Mouse (Mus musculus): Measurements from ENCODE around the gene Srsf5. TPM values are rescaled to one million over a fixed set of nuclear protein-coding genes. Genes with fewer than 3 reads are reported as not detected.

The Srsf5 gene
- polyA plus RNA-seq, 1 experiment from 2014 or later: 430 TPM

GRCm38 (mm10) chr12:80951640-80952219 lies 6.4 kb downstream of the Srsf5 start:
- WGBS: 94% methylated on average over 3 of the region's 3 CpGs
- Histone ChIP-seq H3K4me2 (no peak overlapping the region), H3K4me1 (peaks cover 12% of the 10 kb centered on the region), H3K9ac (no peak overlapping the region), H3K9me3 (no peaks in the 10 kb centered on the region), H3K4me3 (no peak overlapping the region), H3K36me3 (replicated peaks) (peaks cover 52% of the 10 kb centered on the region), H3K27me3 (replicated peaks) (no peaks in the 10 kb centered on the region), H3K27ac (no peak overlapping the region)
- no peak for ATAC-seq (replicated peaks)

- Histone ChIP-seq H3K9me3 (no peaks in the 10 kb centered on the region), H3K27ac (no peak overlapping the region), H3K27me3 (replicated peaks) (no peaks in the 10 kb centered on the region), H3K4me2 (no peak overlapping the region), H3K9ac (no peak overlapping the region), H3K36me3 (replicated peaks) (peaks cover 46% of the 10 kb centered on the region), H3K4me3 (no peak overlapping the region), H3K4me1 (peaks cover 4% of the 10 kb centered on the region; the same call in 1 of the 2 replicates)
- ATAC-seq (replicated peaks): no peak
- 95% methylated on average over 1 of the region's 1 CpGs for WGBS
Measured at GRCm38 (mm10) chr12:80952526-80952925, 7.2 kb downstream of the Srsf5 start.

- H3K9ac ChIP-seq: no peak overlapping the region
- H3K27ac ChIP-seq: no peak overlapping the region
- peaks cover 29% of the 10 kb centered on the region for H3K36me3 ChIP-seq (replicated peaks)
- 88% methylated on average over 3 of the region's 3 CpGs for WGBS
- no peak overlapping the region for H3K4me3 ChIP-seq
- H3K9me3 ChIP-seq: no peaks in the 10 kb centered on the region
- H3K4me1 ChIP-seq: peaks cover 3% of the 10 kb centered on the region; the same call in 1 of the 2 replicates
- ATAC-seq (replicated peaks): no peak
- H3K4me2 ChIP-seq: no peak overlapping the region
- H3K27me3 ChIP-seq (replicated peaks): no peaks in the 10 kb centered on the region
Measured at GRCm38 (mm10) chr12:80956039-80956438, 10.7 kb downstream of the Srsf5 start.

- ATAC-seq (replicated peaks): no peak
- Histone ChIP-seq H3K4me2 (no peak overlapping the region), H3K36me3 (replicated peaks) (peaks cover 20% of the 10 kb centered on the region), H3K4me1 (no peaks in the 10 kb centered on the region), H3K27ac (no peak overlapping the region), H3K27me3 (replicated peaks) (no peaks in the 10 kb centered on the region), H3K4me3 (no peak overlapping the region), H3K9ac (no peak overlapping the region), H3K9me3 (no peaks in the 10 kb centered on the region)
- 85% methylated on average over 4 of the region's 4 CpGs for WGBS
Measured at GRCm38 (mm10) chr12:80957961-80958360, 12.7 kb downstream of the Srsf5 start.

- Histone ChIP-seq H3K9ac (no peak overlapping the region), H3K27me3 (replicated peaks) (no peaks in the 10 kb centered on the region), H3K4me3 (no peak overlapping the region), H3K27ac (no peak overlapping the region), H3K36me3 (replicated peaks) (no peaks in the 10 kb centered on the region; the same call in 1 of the 2 replicates), H3K9me3 (no peaks in the 10 kb centered on the region), H3K4me1 (no peaks in the 10 kb centered on the region), H3K4me2 (no peak overlapping the region)
- WGBS: 74% methylated on average over 4 of the region's 4 CpGs
- ATAC-seq (replicated peaks): no peak
Measured at GRCm38 (mm10) chr12:80962566-80962965, 17.3 kb downstream of the Srsf5 start.

GRCm38 (mm10) chr12:80966059-80966838 lies 20.9 kb downstream of the Srsf5 start:
- Histone ChIP-seq H3K4me3 (no peak overlapping the region), H3K36me3 (replicated peaks) (no peaks in the 10 kb centered on the region), H3K9ac (no peak overlapping the region), H3K27me3 (replicated peaks) (no peaks in the 10 kb centered on the region), H3K4me1 (no peaks in the 10 kb centered on the region), H3K4me2 (no peak overlapping the region), H3K27ac (no peak overlapping the region), H3K9me3 (no peaks in the 10 kb centered on the region)
- ATAC-seq (replicated peaks): no peak
- WGBS: 79% methylated on average over 11 of the region's 11 CpGs

GRCm38 (mm10) chr12:80967918-80968317 lies 22.6 kb downstream of the Srsf5 start:
- Histone ChIP-seq H3K4me2 (no peak overlapping the region), H3K9me3 (no peaks in the 10 kb centered on the region), H3K9ac (no peak overlapping the region), H3K4me1 (no peaks in the 10 kb centered on the region), H3K27ac (no peak overlapping the region), H3K27me3 (replicated peaks) (no peaks in the 10 kb centered on the region), H3K4me3 (no peak overlapping the region), H3K36me3 (replicated peaks) (no peaks in the 10 kb centered on the region)
- WGBS: 94% methylated on average over 9 of the region's 9 CpGs
- no peak for ATAC-seq (replicated peaks)

- Histone ChIP-seq H3K4me3 (no peak within 1 kb of the TSS), H3K27me3 (replicated peaks) (no peaks in the 10 kb centered on the region), H3K9ac (no peak within 1 kb of the TSS), H3K27ac (no peak within 1 kb of the TSS), H3K4me2 (no peak within 1 kb of the TSS), H3K4me1 (no peaks in the 10 kb centered on the region), H3K36me3 (replicated peaks) (no peaks in the 10 kb centered on the region), H3K9me3 (no peaks in the 10 kb centered on the region)
- 91% methylated on average over 5 of the region's 5 CpGs for WGBS
- ATAC-seq (replicated peaks): no peak
Measured at GRCm38 (mm10) chr12:80968605-80969004, 23.3 kb downstream of the Srsf5 start, which contains the start of gene Slc10a1. TSS of gene Slc10a1 (minus strand) at chr12:80968705.

- Histone ChIP-seq H3K9me3 (no peaks in the 10 kb centered on the region), H3K4me1 (no peaks in the 10 kb centered on the region), H3K27me3 (replicated peaks) (no peaks in the 10 kb centered on the region), H3K9ac (no peak overlapping the region), H3K36me3 (replicated peaks) (no peaks in the 10 kb centered on the region), H3K4me2 (no peak overlapping the region), H3K4me3 (no peak overlapping the region), H3K27ac (no peak overlapping the region)
- no peak for ATAC-seq (replicated peaks)
- 60% methylated on average over 8 of the region's 8 CpGs for whole genome bisulfite sequencing
Measured at GRCm38 (mm10) chr12:80970181-80970705, 24.9 kb downstream of the Srsf5 start.

GRCm38 (mm10) chr12:80971756-80972155 lies 26.5 kb downstream of the Srsf5 start:
- Histone ChIP-seq H3K4me1 (no peaks in the 10 kb centered on the region), H3K4me3 (no peak overlapping the region), H3K36me3 (replicated peaks) (no peaks in the 10 kb centered on the region), H3K27ac (no peak overlapping the region), H3K9ac (no peak overlapping the region), H3K9me3 (no peaks in the 10 kb centered on the region), H3K4me2 (no peak overlapping the region), H3K27me3 (replicated peaks) (no peaks in the 10 kb centered on the region)
- no peak for ATAC-seq (replicated peaks)
- WGBS: 38% methylated on average over 3 of the region's 3 CpGs

GRCm38 (mm10) chr12:80975939-80976671 lies 30.8 kb downstream of the Srsf5 start:
- Histone ChIP-seq H3K4me1 (no peaks in the 10 kb centered on the region), H3K4me2 (no peak overlapping the region), H3K27me3 (replicated peaks) (no peaks in the 10 kb centered on the region), H3K36me3 (replicated peaks) (no peaks in the 10 kb centered on the region), H3K4me3 (no peak overlapping the region), H3K9ac (no peak overlapping the region), H3K9me3 (no peaks in the 10 kb centered on the region), H3K27ac (no peak overlapping the region)
- ATAC-seq (replicated peaks): no peak
- 88% methylated on average over 11 of the region's 11 CpGs for WGBS

- no peak overlapping the region for H3K27ac ChIP-seq
- H3K36me3 ChIP-seq (replicated peaks): no peaks in the 10 kb centered on the region
- H3K27me3 ChIP-seq (replicated peaks): no peaks in the 10 kb centered on the region
- no peak for ATAC-seq (replicated peaks)
- no peak overlapping the region for H3K9ac ChIP-seq
- under 1% methylated on average over 7 of the region's 7 CpGs for WGBS
- H3K4me2 ChIP-seq: no peak overlapping the region
- H3K4me3 ChIP-seq: no peak overlapping the region
- no peaks in the 10 kb centered on the region for H3K9me3 ChIP-seq
- H3K4me1 ChIP-seq: no peaks in the 10 kb centered on the region
Measured at GRCm38 (mm10) chr12:80982326-80982725, 37.0 kb downstream of the Srsf5 start.

All from midbrain, embryonic 15.5 days (tissue).